Mouse (Mus musculus) hematopoietic stem cell, adult 5-6 weeks (primary cell): Measurements from ENCODE around the gene Tead1. TPM values are rescaled to one million over a fixed set of nuclear protein-coding genes. Genes with fewer than 3 reads are reported as not detected.
A peak's percentile ranks its signal among the peaks of the same experiment; 100 is the strongest.

Experiments
- ATAC-seq, 2 experiments: fragments of 125-278 bp in 1 of 2; replicated peaks in 1 of 2; 2 replicates each; pipeline ENCODE4 v1.8.0; 2016 to 2017; ENCODE audit warnings: inconsistent platforms in 2 of 2, mild to moderate bottlenecking in 2 of 2, moderate number of reproducible peaks in 2 of 2, low read depth in 1 of 2, moderate TSS enrichment in 1 of 2; ENCODE audit not compliant: low FRiP score in 2 of 2, poor library complexity in 2 of 2, severe bottlenecking in 2 of 2, insufficient read depth in 1 of 2, low TSS enrichment in 1 of 2
- total RNA-seq: library from RNA; stranded (forward); fragments of 172-1452, 232-1000 nt; gene quantifications from 2 replicates; pipeline ENCODE4 v1.2.3, GENCODE M21; 2017

Gene Tead1
- total RNA-seq, 1 experiment from 2014 or later: not detected

DNA sequence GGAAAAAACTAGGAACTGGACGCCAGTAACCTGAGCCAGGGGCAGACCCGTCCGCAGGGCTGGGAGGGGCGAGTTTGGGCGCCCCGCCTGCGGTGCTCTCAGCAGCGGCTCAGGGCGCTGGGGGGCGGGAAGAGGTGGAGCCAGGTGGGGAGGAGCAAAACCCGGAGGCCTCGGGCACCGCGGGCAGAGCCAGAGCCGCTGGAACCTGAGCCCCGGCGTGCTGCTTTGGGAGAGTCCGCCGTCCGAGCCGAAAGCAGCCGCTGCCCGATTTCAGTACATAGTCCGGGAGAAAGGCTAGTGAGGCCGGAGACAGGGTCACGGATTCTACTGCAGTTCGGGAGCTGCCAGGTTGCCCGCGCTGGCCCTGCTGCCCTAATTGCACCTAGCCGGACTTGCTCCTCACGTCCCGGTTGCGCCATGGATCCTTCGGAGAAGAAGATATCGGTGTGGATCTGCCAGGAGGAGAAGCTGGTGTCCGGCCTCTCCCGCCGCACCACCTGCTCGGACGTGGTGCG, 274.7 kb downstream of the Tead1 start, which contains the start of gene Rassf10:
TSS of gene Rassf10 (plus strand) at position 186 of the 515 bp plus-strand sequence.
- ATAC-seq: peak; percentile 63 to 76

DNA sequence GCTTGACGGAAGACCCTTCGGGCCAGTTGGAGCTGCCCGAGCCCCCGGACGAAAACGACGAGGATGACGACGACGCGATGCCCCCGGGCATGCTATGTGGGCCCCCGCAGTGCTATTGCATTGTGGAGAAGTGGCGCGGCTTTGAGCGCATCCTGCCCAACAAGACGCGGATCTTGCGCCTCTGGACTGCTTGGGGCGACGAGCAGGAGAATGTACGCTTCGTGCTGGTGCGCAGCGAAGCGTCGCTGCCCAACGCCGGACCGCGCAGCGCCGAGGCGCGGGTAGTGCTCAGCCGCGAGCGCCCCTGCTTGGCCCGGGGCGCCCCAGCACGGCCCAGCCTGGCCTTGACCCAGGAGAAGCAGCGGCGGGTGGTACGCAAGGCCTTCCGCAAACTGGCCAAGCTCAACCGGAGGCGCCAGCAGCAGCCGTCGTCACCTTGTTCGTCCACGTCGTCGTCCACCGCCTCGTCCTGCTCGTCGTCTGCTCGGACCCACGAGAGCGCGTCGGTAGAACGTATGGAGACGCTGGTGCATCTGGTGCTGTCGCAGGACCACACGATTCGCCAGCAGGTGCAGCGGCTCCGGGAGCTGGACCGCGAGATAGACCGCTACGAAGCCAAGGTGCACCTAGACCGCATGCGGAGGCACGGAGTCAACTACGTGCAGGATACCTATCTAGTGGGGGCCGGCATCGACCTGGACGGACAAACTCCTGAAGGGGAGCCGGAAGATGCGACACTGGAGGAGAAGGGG, 275.4 kb downstream of the Tead1 start:
- peak; percentile 18 to 23; a peak in 1 of 4 replicates for ATAC-seq

DNA sequence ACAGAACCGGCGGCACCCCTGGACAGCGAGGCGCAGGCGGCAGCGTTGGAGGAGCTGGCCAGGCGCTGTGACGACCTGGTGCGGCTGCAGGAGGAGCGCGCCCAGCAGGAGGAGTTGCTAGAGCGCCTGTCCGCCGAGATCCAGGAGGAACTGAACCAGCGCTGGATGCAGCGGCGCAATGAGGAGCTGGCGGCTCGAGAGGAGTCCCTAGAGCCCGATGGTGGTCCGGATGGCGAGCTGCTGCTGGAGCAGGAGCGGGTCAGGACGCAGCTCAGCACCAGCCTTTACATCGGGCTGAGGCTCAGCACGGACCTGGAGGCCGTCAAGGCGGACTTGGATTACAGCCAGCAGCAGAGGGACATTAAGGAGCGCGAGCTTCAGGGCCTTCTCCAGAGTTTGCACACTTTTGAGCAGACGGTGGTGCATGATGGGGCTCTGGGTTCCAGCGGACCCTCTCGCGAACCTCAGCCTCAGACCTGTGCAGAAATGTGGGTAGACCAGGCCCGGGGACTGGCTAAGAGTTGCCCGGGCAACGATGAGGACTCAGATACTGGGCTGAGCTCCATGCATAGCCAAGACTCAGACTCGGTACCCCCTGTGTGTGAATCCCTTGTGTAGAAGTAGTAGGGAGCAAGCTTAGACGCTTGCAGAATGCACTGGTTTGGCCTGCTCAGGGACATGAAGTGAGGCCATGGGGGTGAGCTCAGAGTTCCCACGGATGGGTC, 276.1 kb downstream of the Tead1 start:
- ATAC-seq: no peak; a peak in 1 of 4 replicates

DNA sequence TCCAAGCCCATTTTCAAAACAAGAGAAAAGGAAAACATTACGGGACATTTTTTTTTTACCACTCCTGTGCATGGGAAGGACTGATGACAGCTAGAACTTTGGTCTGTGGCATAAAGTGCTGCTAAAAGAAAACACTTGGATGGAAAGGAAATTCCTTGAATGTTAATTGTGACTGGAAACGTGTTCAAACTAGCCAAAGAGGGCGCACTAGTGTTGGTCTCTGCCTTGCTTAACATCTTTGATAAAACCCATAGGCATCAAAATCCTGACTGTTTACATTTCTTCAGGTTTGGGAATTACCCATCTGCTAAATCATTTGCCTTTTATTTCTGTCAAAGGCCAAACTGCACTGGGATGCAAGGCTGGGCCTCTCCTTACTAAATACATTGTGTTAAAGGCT, 276.8 kb downstream of the Tead1 start:
- ATAC-seq: no peak
